Mouse (Mus musculus) neural tube, embryonic 11.5 days (tissue): ENCODE measurements around the gene Rbmxl2. TPM values are rescaled to one million over a fixed set of nuclear protein-coding genes. Genes with fewer than 3 reads are reported as not detected.
A peak's percentile ranks its signal among the peaks of the same experiment; 100 is the strongest.

Source experiments
- ATAC-seq: fragments of 200-750 bp; cut with Nextera tagmentation; 2 replicates; pipeline ENCODE4 v1.8.0; 2017; ENCODE audit warnings: moderate number of reproducible peaks, mild to moderate bottlenecking, moderate TSS enrichment, moderate library complexity; ENCODE audit not compliant: insufficient read depth, low FRiP score, low TSS enrichment
- DNase-seq: peaks from one replicate; pipeline ENCODE4 v3.0.0-alpha.2; 2015; ENCODE audit warnings: low spot score
- H3K27ac ChIP-seq: fragments of 300-500 bp; sonication (generic); 2 replicates; pipeline ENCODE4 v1.5.1; 2014; ENCODE audit warnings: low read depth, mild to moderate bottlenecking, low read length
- H3K27me3 ChIP-seq: fragments of 300-500 bp; sonication (generic); 2 replicates; pipeline ENCODE4 v1.6.1; 2014; ENCODE audit warnings: mild to moderate bottlenecking, low read length, mixed read lengths; ENCODE audit not compliant: control insufficient read depth, insufficient read depth
- H3K36me3 ChIP-seq: fragments of 300-500 bp; sonication (generic); 2 replicates; pipeline ENCODE4 v1.6.1; 2014; ENCODE audit warnings: mild to moderate bottlenecking, low read length, moderate library complexity, mixed read lengths; ENCODE audit not compliant: control insufficient read depth, insufficient read depth
- H3K4me1 ChIP-seq: fragments of 300-500 bp; sonication (generic); 2 replicates; pipeline ENCODE4 v1.6.1; 2014; ENCODE audit warnings: low read length, mixed read lengths; ENCODE audit not compliant: control insufficient read depth, insufficient read depth
- H3K4me2 ChIP-seq: fragments of 300-500 bp; sonication (generic); 2 replicates; pipeline ENCODE4 v1.6.1; 2014; ENCODE audit warnings: low read depth, mild to moderate bottlenecking, moderate library complexity
- H3K4me3 ChIP-seq: fragments of 300-500 bp; sonication (generic); 2 replicates; pipeline ENCODE4 v1.5.1; 2014; ENCODE audit warnings: low read depth, low read length
- H3K9ac ChIP-seq: fragments of 300-500 bp; sonication (generic); 2 replicates; pipeline ENCODE4 v1.6.1; 2014; ENCODE audit warnings: mild to moderate bottlenecking, low read length
- H3K9me3 ChIP-seq: fragments of 300-500 bp; sonication (generic); 2 replicates; pipeline ENCODE4 v1.6.1; 2016; ENCODE audit warnings: low read length; ENCODE audit not compliant: control insufficient read depth
- WGBS: fragments of 180-500 bp; shearing (Covaris S2); extraction: QIAGEN DNeasy Blood & Tissue Kit; methylation state at CpG from one replicate; pipeline ENCODE4 v1.1.7; 2014; 5-methylcytosine and 5-hydroxymethylcytosine counted together
- polyA plus RNA-seq: library from polyadenylated mRNA; unstranded; fragments of >200 nt; fragmentation: Nextera tagmentation; extraction: Ambion mirVana; gene quantifications from 2 replicates; pipeline ENCODE4 v1.2.1, GENCODE M21; 2014

Gene Rbmxl2
- polyA plus RNA-seq, result not detected in 2 replicates

- Histone ChIP-seq H3K9ac (no peak within 1 kb of the TSS), H3K36me3 (no peaks in the 10 kb centered on the region), H3K4me1 (no peaks in the 10 kb centered on the region), H3K9me3 (no peaks in the 10 kb centered on the region), H3K4me3 (peak within 1 kb of the TSS; percentile 23), H3K4me2 (no peak within 1 kb of the TSS), H3K27me3 (peaks cover 25% of the 10 kb centered on the region), H3K27ac (no peak within 1 kb of the TSS)
- peak; percentile 36 for DNase-seq
- peak; percentile 61; the same call in 1 of the 2 replicates for ATAC-seq
- 37% methylated on average over 69 of the region's 70 CpGs for WGBS
These were observed at the start of gene Rbmxl2 for GRCm38 (mm10) chr7:107209204-107209860. TSS of gene Rbmxl2 (plus strand) at chr7:107209445.

- Histone ChIP-seq H3K9ac (no peak within 1 kb of the TSS), H3K27ac (no peak within 1 kb of the TSS), H3K9me3 (no peaks in the 10 kb centered on the region), H3K4me2 (no peak within 1 kb of the TSS), H3K27me3 (no peaks in the 10 kb centered on the region), H3K4me3 (no peak within 1 kb of the TSS), H3K36me3 (no peaks in the 10 kb centered on the region), H3K4me1 (no peaks in the 10 kb centered on the region)
- 81% methylated on average over 10 of the region's 10 CpGs for WGBS
- ATAC-seq, result no peak
- no peak for DNase-seq
These were observed 42.6 kb upstream of the Rbmxl2 start, which contains the start of gene Nlrp14 for GRCm38 (mm10) chr7:107166690-107167089. TSS of gene Nlrp14 (plus strand) at chr7:107166990.

GRCm38 (mm10) chr7:107180406-107180805, 28.8 kb upstream of the Rbmxl2 start:
- Histone ChIP-seq H3K36me3 (no peaks in the 10 kb centered on the region), H3K4me2 (no peak overlapping the region), H3K4me1 (no peaks in the 10 kb centered on the region), H3K9ac (no peak overlapping the region), H3K4me3 (no peak overlapping the region), H3K27me3 (no peaks in the 10 kb centered on the region), H3K27ac (no peak overlapping the region), H3K9me3 (no peaks in the 10 kb centered on the region)
- WGBS, result 54% methylated on average over 2 of the region's 2 CpGs
- DNase-seq, result no peak
- ATAC-seq, result no peak

- no peaks in the 10 kb centered on the region for H3K36me3 ChIP-seq
- H3K4me3 ChIP-seq, result no peak overlapping the region
- H3K27ac ChIP-seq, result no peak overlapping the region
- no peaks in the 10 kb centered on the region for H3K27me3 ChIP-seq
- no peaks in the 10 kb centered on the region for H3K9me3 ChIP-seq
- H3K4me1 ChIP-seq, result no peaks in the 10 kb centered on the region
- ATAC-seq (no peak), DNase-seq (no peak)
- no peak overlapping the region for H3K4me2 ChIP-seq
- WGBS, result 43% methylated on average over 3 of the region's 3 CpGs
- no peak overlapping the region for H3K9ac ChIP-seq
These were observed 7.4 kb upstream of the Rbmxl2 start for GRCm38 (mm10) chr7:107201817-107202216.

DNA sequence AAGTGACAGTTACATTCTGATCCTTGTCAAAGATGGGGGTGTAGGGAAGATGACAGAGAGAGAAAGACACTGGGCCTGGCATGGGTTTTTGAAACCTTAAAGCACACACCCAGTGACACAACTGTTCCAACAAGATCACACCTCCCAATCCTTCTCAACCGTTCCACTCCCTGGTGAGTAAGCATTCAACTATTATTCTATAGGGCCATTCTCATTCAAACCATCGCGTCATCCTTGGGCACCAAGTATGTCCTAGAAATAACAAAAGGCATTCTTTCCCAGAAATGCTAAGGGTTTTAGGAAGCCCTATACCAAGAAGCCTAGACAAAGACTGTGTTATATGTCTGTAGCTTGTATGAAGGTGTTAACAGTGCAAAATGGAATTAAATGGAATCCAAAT, 1.4 kb upstream of the Rbmxl2 start:
- WGBS, result 87% methylated on average over 3 of the region's 3 CpGs
- no peak overlapping the region for H3K4me3 ChIP-seq
- H3K9me3 ChIP-seq, result no peaks in the 10 kb centered on the region
- no peaks in the 10 kb centered on the region for H3K4me1 ChIP-seq
- peaks cover 25% of the 10 kb centered on the region for H3K27me3 ChIP-seq
- no peak overlapping the region for H3K4me2 ChIP-seq
- H3K27ac ChIP-seq, result no peak overlapping the region
- H3K36me3 ChIP-seq, result no peaks in the 10 kb centered on the region
- DNase-seq, result no peak
- ATAC-seq, result no peak
- no peak overlapping the region for H3K9ac ChIP-seq

DNA sequence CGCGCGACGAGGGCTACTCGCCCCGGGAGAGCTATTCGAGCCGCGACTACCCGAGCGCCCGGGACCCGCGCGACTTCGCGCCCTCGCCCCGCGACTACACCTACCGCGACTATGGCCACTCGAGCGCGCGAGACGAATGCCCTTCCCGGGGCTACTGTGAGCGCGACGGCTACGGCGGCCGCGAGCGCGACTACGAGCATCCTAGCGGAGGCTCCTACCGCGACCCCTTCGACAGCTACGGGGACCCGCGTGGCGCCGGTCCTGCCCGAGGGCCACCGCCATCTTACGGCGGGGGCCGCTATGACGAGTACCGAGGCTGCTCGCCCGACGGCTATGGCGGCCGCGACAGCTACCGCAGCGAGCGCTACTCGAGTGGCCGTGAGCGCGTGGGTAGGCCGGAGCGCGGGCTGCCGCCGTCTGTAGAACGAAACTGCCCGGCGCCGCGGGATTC, 906 bp downstream of the Rbmxl2 start:
- DNase-seq, result no peak

GRCm38 (mm10) chr7:107215723-107216122, 6.5 kb downstream of the Rbmxl2 start:
- Histone ChIP-seq H3K9me3 (no peaks in the 10 kb centered on the region), H3K4me3 (no peak overlapping the region)
- DNase-seq, result no peak

More for the DNA sequence above, 906 bp downstream of the Rbmxl2 start:
- ATAC-seq, result peak; percentile 48; the same call in 1 of the 2 replicates
- 24% methylated on average over 59 of the region's 77 CpGs for WGBS
- no peak overlapping the region for H3K4me2 ChIP-seq
- H3K36me3 ChIP-seq, result no peaks in the 10 kb centered on the region
- H3K9ac ChIP-seq, result no peak overlapping the region
- peaks cover 25% of the 10 kb centered on the region for H3K27me3 ChIP-seq
- H3K27ac ChIP-seq, result no peak overlapping the region
- peak overlapping the region; percentile 23 for H3K4me3 ChIP-seq
- no peaks in the 10 kb centered on the region for H3K4me1 ChIP-seq
- no peaks in the 10 kb centered on the region for H3K9me3 ChIP-seq

DNA sequence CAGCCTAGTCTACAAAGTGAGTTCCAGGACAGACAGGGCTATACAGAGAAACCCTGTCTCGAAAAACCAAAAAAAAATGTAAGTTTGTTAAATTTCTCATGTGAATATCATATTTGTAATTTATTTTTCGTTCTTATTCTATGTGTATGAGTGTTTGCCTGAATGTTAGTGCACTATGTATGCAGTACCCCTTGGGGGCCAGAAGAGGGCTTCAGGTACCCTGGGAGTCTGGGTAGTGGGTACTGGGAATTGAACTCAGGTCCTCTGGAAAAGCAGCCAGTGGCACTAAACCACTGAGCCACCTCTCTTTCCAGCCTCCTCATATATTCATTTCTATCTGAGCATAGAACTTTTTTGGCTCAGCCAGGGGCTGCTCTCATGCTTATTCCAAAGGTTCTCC, 7.6 kb downstream of the Rbmxl2 start:
- ATAC-seq (no peak), DNase-seq (no peak)
- Histone ChIP-seq H3K4me3 (no peak overlapping the region), H3K4me2 (no peak overlapping the region), H3K36me3 (no peaks in the 10 kb centered on the region), H3K27ac (no peak overlapping the region), H3K9ac (no peak overlapping the region), H3K27me3 (no peaks in the 10 kb centered on the region), H3K9me3 (no peaks in the 10 kb centered on the region), H3K4me1 (no peaks in the 10 kb centered on the region)
- 87% methylated on average over 2 of the region's 2 CpGs for WGBS

More at GRCm38 (mm10) chr7:107215723-107216122, 6.5 kb downstream of the Rbmxl2 start:
- Histone ChIP-seq H3K27me3 (peaks cover 9% of the 10 kb centered on the region), H3K27ac (no peak overlapping the region), H3K4me1 (no peaks in the 10 kb centered on the region), H3K4me2 (no peak overlapping the region), H3K9ac (no peak overlapping the region), H3K36me3 (no peaks in the 10 kb centered on the region)
- ATAC-seq, result no peak

- no peak overlapping the region for H3K27ac ChIP-seq
- no peak overlapping the region for H3K9ac ChIP-seq
- H3K27me3 ChIP-seq, result no peaks in the 10 kb centered on the region
- H3K9me3 ChIP-seq, result no peaks in the 10 kb centered on the region
- H3K4me2 ChIP-seq, result no peak overlapping the region
- H3K4me1 ChIP-seq, result no peaks in the 10 kb centered on the region
- DNase-seq (no peak), ATAC-seq (peak; percentile 16; the same call in 1 of the 2 replicates)
- WGBS, result 18% methylated on average over 3 of the region's 3 CpGs
- no peaks in the 10 kb centered on the region for H3K36me3 ChIP-seq
- H3K4me3 ChIP-seq, result no peak overlapping the region
These were observed 27.6 kb downstream of the Rbmxl2 start for GRCm38 (mm10) chr7:107236854-107237253.
